Mouse (Mus musculus): Measurements from ENCODE around the gene Olfr1313. TPM values are rescaled to one million over a fixed set of nuclear protein-coding genes. Genes with fewer than 3 reads are reported as not detected.

Olfr1313 gene
- not detected in 2 replicates for polyA plus RNA-seq (2015; fragmentation: Nextera tagmentation; extraction: Ambion mirVana)

GRCm38 (mm10) chr2:112077743-112078142, at the start of gene Olfr1313:
Gene Olfr1313, minus strand, starts transcription at chr2:112077843.

GRCm38 (mm10) chr2:112115340-112115739, 37.7 kb upstream of the Olfr1313 start, which contains the start of gene Olfr1315-ps1:
Gene Olfr1315-ps1, minus strand, starts transcription at chr2:112115440.

GRCm38 (mm10) chr2:112096681-112097080, 19.0 kb upstream of the Olfr1313 start, which contains the start of gene Olfr1314:
Gene Olfr1314, minus strand, starts transcription at chr2:112096781.

GRCm38 (mm10) chr2:112050138-112050537, 27.5 kb downstream of the Olfr1313 start, which contains the start of gene Olfr1312:
Gene Olfr1312, minus strand, starts transcription at chr2:112050238.

DNA sequence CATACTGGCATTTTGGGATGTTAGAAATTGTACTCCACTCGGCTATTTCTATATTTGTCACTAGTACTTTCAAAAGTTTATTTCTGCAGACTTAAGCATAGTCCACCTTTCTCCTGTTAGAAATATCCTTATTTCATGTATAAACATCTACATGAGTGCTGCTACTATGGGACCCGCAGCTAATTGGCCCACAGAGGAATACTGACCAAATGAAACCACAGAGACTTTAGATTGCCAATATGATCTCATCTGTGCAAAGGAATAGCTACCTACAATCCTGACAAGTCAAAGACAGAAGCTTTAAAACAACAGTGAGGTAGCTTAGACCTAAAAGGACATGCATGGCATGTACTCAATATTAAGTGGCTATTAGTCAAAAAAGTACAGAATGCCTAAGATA, 53.3 kb downstream of the Olfr1313 start, which contains the start of gene Olfr1311:
Gene Olfr1311, minus strand, starts transcription at position 101 of the 400 bp plus-strand sequence.

Other genes with a start within 250 kb of the Olfr1313 start
- gene Olfr1305, start 200.7 kb downstream of the Olfr1313 start, polyA plus RNA-seq (2015; fragmentation: Nextera tagmentation; extraction: Ambion mirVana), result not detected in 2 replicates
- not detected in 2 replicates for gene Olfr1306, start 161.6 kb downstream of the Olfr1313 start, polyA plus RNA-seq (2015; fragmentation: Nextera tagmentation; extraction: Ambion mirVana)
- gene Olfr1307, start 128.4 kb downstream of the Olfr1313 start, polyA plus RNA-seq (2015; fragmentation: Nextera tagmentation; extraction: Ambion mirVana), result not detected in 2 replicates
- not detected in 2 replicates for gene Olfr1308, start 112.9 kb downstream of the Olfr1313 start, polyA plus RNA-seq (2015; fragmentation: Nextera tagmentation; extraction: Ambion mirVana)
- not detected in 2 replicates for gene Olfr1309, start 87.6 kb downstream of the Olfr1313 start, polyA plus RNA-seq (2015; fragmentation: Nextera tagmentation; extraction: Ambion mirVana)
- not detected in 2 replicates for gene Olfr1310, start 65.1 kb downstream of the Olfr1313 start, polyA plus RNA-seq (2015; fragmentation: Nextera tagmentation; extraction: Ambion mirVana)
- gene Olfr1311, start 53.4 kb downstream of the Olfr1313 start, polyA plus RNA-seq (2015; fragmentation: Nextera tagmentation; extraction: Ambion mirVana), result not detected in 2 replicates
- not detected in 2 replicates for gene Olfr1312, start 27.6 kb downstream of the Olfr1313 start, polyA plus RNA-seq (2015; fragmentation: Nextera tagmentation; extraction: Ambion mirVana)
- not detected in 2 replicates for gene Olfr1314, start 18.9 kb upstream of the Olfr1313 start, polyA plus RNA-seq (2015; fragmentation: Nextera tagmentation; extraction: Ambion mirVana)
- not detected in 2 replicates for gene Olfr1315-ps1, start 37.6 kb upstream of the Olfr1313 start, polyA plus RNA-seq (2015; fragmentation: Nextera tagmentation; extraction: Ambion mirVana)
- not detected in 2 replicates for gene Olfr1316, start 57.1 kb upstream of the Olfr1313 start, polyA plus RNA-seq (2015; fragmentation: Nextera tagmentation; extraction: Ambion mirVana)
- not detected in 2 replicates for gene Olfr1317, start 62.5 kb upstream of the Olfr1313 start, polyA plus RNA-seq (2015; fragmentation: Nextera tagmentation; extraction: Ambion mirVana)
- 0.04 TPM in 1 of 2 replicates, not detected in the other for gene Olfr1318, start 76.4 kb upstream of the Olfr1313 start, polyA plus RNA-seq (2015; fragmentation: Nextera tagmentation; extraction: Ambion mirVana)
- 5.5 and 8.4 TPM in 2 replicates for gene Lpcat4, start 161.6 kb upstream of the Olfr1313 start, polyA plus RNA-seq (2015; fragmentation: Nextera tagmentation; extraction: Ambion mirVana)
- 0.04 TPM in 1 of 2 replicates, not detected in the other for gene Nutm1, start 181.4 kb upstream of the Olfr1313 start, polyA plus RNA-seq (2015; fragmentation: Nextera tagmentation; extraction: Ambion mirVana)
- 190 and 201 TPM in 2 replicates for gene Nop10, start 184.1 kb upstream of the Olfr1313 start, polyA plus RNA-seq (2015; fragmentation: Nextera tagmentation; extraction: Ambion mirVana)
- gene Slc12a6, start 188.0 kb upstream of the Olfr1313 start, polyA plus RNA-seq (2015; fragmentation: Nextera tagmentation; extraction: Ambion mirVana), result 10.8 and 14.1 TPM in 2 replicates
- not detected in 2 replicates for gene Gm21985, start 188.5 kb upstream of the Olfr1313 start, polyA plus RNA-seq (2015; fragmentation: Nextera tagmentation; extraction: Ambion mirVana)